In the genomic region with DNA sequence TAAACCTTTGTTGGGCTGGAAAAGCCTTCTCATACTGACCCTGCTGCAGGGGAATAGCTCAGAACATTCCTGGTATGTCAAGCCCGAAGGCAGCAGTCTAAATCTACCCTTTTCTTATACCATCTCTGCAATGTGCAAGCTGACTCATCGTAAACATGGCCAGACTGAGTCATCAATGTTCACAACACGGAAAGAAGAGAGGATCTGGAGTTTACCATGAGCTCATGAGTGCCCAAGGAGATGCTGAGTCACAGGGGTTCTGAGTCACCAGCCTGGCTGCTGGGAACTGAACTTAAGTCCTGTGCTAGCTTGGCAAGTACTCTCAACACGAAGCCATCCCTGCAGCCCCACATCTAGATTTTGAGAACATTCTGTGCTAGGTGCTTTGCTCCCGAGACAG, we compare ENCODE assay signal across 8 mouse cellular contexts.
DNase-seq lines count a peak whose midpoint lies in the region; ATAC-seq lines count a peak whose summit lies in the region.
"Had no signal": no experiment of that assay in that cellular context is flagged by ENCODE, and none has a peak within 500 bp of the region (broad histone marks: within the 10 kb centered on the region; RNA-seq: fewer than 3 reads in every experiment).

No protein-coding gene starts in this region.

- H3K4me1 ChIP-seq in midbrain, embryonic 13.5 days (replicated peaks): peaks cover 42% of the 10 kb centered on the region
- H3K4me1 ChIP-seq in midbrain, embryonic 10.5 days: peaks cover 45% of the 10 kb centered on the region
- no peaks in the 10 kb centered on the region for H3K4me1 ChIP-seq in liver, embryonic 13.5 days (replicated peaks)

- no peak for ATAC-seq in midbrain, embryonic 13.5 days
- peak; percentile 31; the same call in 1 of the 2 replicates for ATAC-seq in liver, embryonic 13.5 days (ENCODE audit: low read depth)

- 0 out of 2 replicates have a peak, but pooled peaks cover 3% of the 10 kb centered on the region for H3K27me3 ChIP-seq in midbrain, embryonic 13.5 days
- H3K27me3 ChIP-seq in midbrain, embryonic 10.5 days (ENCODE audit: low read depth, poor library complexity, severe bottlenecking): peaks cover 3% of the 10 kb centered on the region; the same call in 1 of the 2 replicates
- no peaks in the 10 kb centered on the region for H3K27me3 ChIP-seq in liver, embryonic 13.5 days
- H3K27me3 ChIP-seq: embryonic facial prominence, embryonic 13.5 days had no signal

- no peak for DNase-seq in midbrain, embryonic 10.5 days (ENCODE audit: low spot score)
- peak; percentile 93 for DNase-seq in adrenal gland, adult 2 months
- peak; percentile 78 to 81 for DNase-seq in frontal cortex, postnatal 36 days (ENCODE audit: low spot score in 2 of 2)
- peak; percentile 11 for DNase-seq in liver, embryonic 13.5 days
- peak; percentile 39 for DNase-seq in yolk sac, embryonic 10.5 days (ENCODE audit: low spot score)
- DNase-seq in embryo, embryonic 10.5 days (ENCODE audit: low spot score): no peak

- peak overlapping the region; percentile 58; the same call in 1 of the 2 replicates for H3K27ac ChIP-seq in midbrain, embryonic 13.5 days
- H3K27ac ChIP-seq in midbrain, embryonic 10.5 days (replicated peaks): no peak overlapping the region
- H3K27ac ChIP-seq in liver, embryonic 13.5 days: no peak overlapping the region
- H3K27ac ChIP-seq: embryonic facial prominence, embryonic 13.5 days had no signal

- WGBS in midbrain, embryonic 13.5 days: 87% methylated on average over 5 of the region's 5 CpGs
- WGBS in midbrain, embryonic 10.5 days: 85% methylated on average over 5 of the region's 5 CpGs
- 37% methylated on average over 5 of the region's 5 CpGs for WGBS in liver, embryonic 13.5 days (ENCODE audit: insufficient replicate concordance)

- no peak overlapping the region for H3K9ac ChIP-seq in midbrain, embryonic 13.5 days (replicated peaks)
- H3K9ac ChIP-seq in liver, embryonic 13.5 days: no peak overlapping the region
- H3K9ac ChIP-seq: embryonic facial prominence, embryonic 13.5 days had no signal

- H3K9me3 ChIP-seq in midbrain, embryonic 13.5 days: no peaks in the 10 kb centered on the region
- no peaks in the 10 kb centered on the region for H3K9me3 ChIP-seq in midbrain, embryonic 10.5 days (replicated peaks)
- H3K9me3 ChIP-seq in liver, embryonic 13.5 days (replicated peaks): no peaks in the 10 kb centered on the region
- H3K9me3 ChIP-seq: embryonic facial prominence, embryonic 13.5 days had no signal

- no peaks in the 10 kb centered on the region for H3K36me3 ChIP-seq in midbrain, embryonic 13.5 days
- no peaks in the 10 kb centered on the region for H3K36me3 ChIP-seq in midbrain, embryonic 10.5 days
- no peaks in the 10 kb centered on the region for H3K36me3 ChIP-seq in liver, embryonic 13.5 days
- H3K36me3 ChIP-seq: embryonic facial prominence, embryonic 13.5 days had no signal

- no peak overlapping the region for H3K4me2 ChIP-seq in midbrain, embryonic 13.5 days (replicated peaks)
- no peak overlapping the region for H3K4me2 ChIP-seq in liver, embryonic 13.5 days
- H3K4me2 ChIP-seq: embryonic facial prominence, embryonic 13.5 days had no signal

- H3K4me3 ChIP-seq in midbrain, embryonic 13.5 days (replicated peaks): no peak overlapping the region
- no peak overlapping the region for H3K4me3 ChIP-seq in midbrain, embryonic 10.5 days
- no peak overlapping the region for H3K4me3 ChIP-seq in liver, embryonic 13.5 days (replicated peaks)
- H3K4me3 ChIP-seq: embryonic facial prominence, embryonic 13.5 days had no signal

Comparison
In these comparisons a context has a peak if more than half of its experiments do, and no peak if none do; other contexts are left out.
1. DNase-seq: peak in adrenal gland, adult 2 months (single experiment), frontal cortex, postnatal 36 days (2 of 2), liver, embryonic 13.5 days (single experiment) and yolk sac, embryonic 10.5 days (single experiment); none in midbrain, embryonic 10.5 days (single experiment) and embryo, embryonic 10.5 days (single experiment).